Mouse (Mus musculus) MEL (cell line): ENCODE results near the gene Eif4a2.

Experiments used
- CTCF ChIP-seq, 3 experiments: IDR thresholded peaks in 2 of 3; conservative IDR thresholded peaks in 1 of 3; 2 replicates each; pipeline ENCODE4 v1.5.1; 2011 to 2012; ENCODE audit warnings: low read length in 3 of 3, low read depth in 2 of 3, mild to moderate bottlenecking in 2 of 3, improper control_type of control experiment in 1 of 3, inconsistent platforms in 1 of 3, mixed read lengths in 1 of 3, moderate library complexity in 1 of 3; ENCODE audit not compliant: control insufficient read depth in 1 of 3, insufficient read depth in 1 of 3, poor library complexity in 1 of 3, severe bottlenecking in 1 of 3
- EP300 ChIP-seq, 2 experiments: IDR thresholded peaks; 2 replicates each; pipeline ENCODE4 v1.6.1; 2011; ENCODE audit warnings: improper control_type of control experiment in 2 of 2, low read length in 2 of 2, low read depth in 1 of 2, mild to moderate bottlenecking in 1 of 2
- GATA1 ChIP-seq: IDR thresholded peaks from 2 replicates; pipeline ENCODE4 v1.6.1; 2011; ENCODE audit warnings: low read depth, low read length, improper control_type of control experiment
- HCFC1 ChIP-seq: IDR thresholded peaks from 2 replicates; pipeline ENCODE4 v1.6.1; 2012; ENCODE audit warnings: low read depth, mild to moderate bottlenecking, inconsistent platforms, low read length, improper control_type of control experiment, moderate library complexity
- MAFK ChIP-seq: IDR thresholded peaks from 2 replicates; pipeline ENCODE4 v1.6.1; 2011; ENCODE audit warnings: low read depth, mild to moderate bottlenecking, low read length, improper control_type of control experiment, borderline replicate concordance
- MAX ChIP-seq: IDR thresholded peaks from 2 replicates; pipeline ENCODE4 v1.6.1; 2011; ENCODE audit warnings: low read length, improper control_type of control experiment
- MAZ ChIP-seq: IDR thresholded peaks from 2 replicates; pipeline ENCODE4 v1.6.1; 2012; ENCODE audit warnings: low read depth, mild to moderate bottlenecking, inconsistent platforms, low read length, improper control_type of control experiment
- POLR2A ChIP-seq, 2 experiments: IDR thresholded peaks; 2 replicates each; pipeline ENCODE4 v1.6.1; 2011 to 2012; ENCODE audit warnings: low read length in 2 of 2, mild to moderate bottlenecking in 2 of 2, control low read depth in 1 of 2, improper control_type of control experiment in 1 of 2, low read depth in 1 of 2, moderate library complexity in 1 of 2; ENCODE audit not compliant: control insufficient read depth in 1 of 2, insufficient read depth in 1 of 2, poor library complexity in 1 of 2
- TBP ChIP-seq: IDR thresholded peaks from 2 replicates; pipeline ENCODE4 v1.8.0; 2011; ENCODE audit warnings: low read depth, low read length, improper control_type of control experiment
- USF2 ChIP-seq, 2 experiments: IDR thresholded peaks; 2 replicates each; pipeline ENCODE4 v1.6.1; 2011 to 2012; ENCODE audit warnings: improper control_type of control experiment in 2 of 2, low read length in 2 of 2, borderline replicate concordance in 1 of 2, inconsistent platforms in 1 of 2, low read depth in 1 of 2, mild to moderate bottlenecking in 1 of 2; ENCODE audit not compliant: insufficient read depth in 1 of 2
- ZC3H11A ChIP-seq: IDR thresholded peaks from 2 replicates; pipeline ENCODE4 v1.6.1; 2012; ENCODE audit warnings: low read depth, mild to moderate bottlenecking, inconsistent platforms, low read length, improper control_type of control experiment

DNA sequence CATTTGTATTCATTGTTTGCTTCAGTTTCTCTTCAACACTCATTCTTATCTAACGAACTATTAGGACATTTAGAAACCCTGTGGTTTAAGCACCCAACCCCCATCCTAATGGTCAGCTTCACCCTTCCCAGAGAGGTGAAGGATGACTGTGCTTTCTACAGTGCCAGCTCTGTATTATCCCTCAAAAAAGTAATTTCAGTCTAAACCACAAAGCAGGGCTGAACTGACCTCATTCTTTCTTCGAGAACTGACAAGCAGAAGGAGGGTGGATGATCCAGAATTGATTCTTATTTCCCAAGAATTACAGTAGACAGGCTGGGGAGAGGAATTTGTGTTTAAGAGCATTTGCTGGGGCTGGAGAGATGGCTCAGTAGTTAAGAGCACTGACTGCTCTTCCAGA, 52.5 kb downstream of the Eif4a2 start:
- no peak for TF ChIP-seq EP300 (IDR thresholded peaks at IDR 0.05; ENCODE audit: low read depth in 1 of 2, low read length in 2 of 2)
- no peak for TF ChIP-seq CTCF (IDR thresholded peaks at IDR 0.05 in 2 of 3, conservative IDR thresholded peaks at IDR 0.05 in 1 of 3; ENCODE audit: control insufficient read depth in 1 of 3, insufficient read depth in 1 of 3, low read depth in 2 of 3, low read length in 3 of 3, poor library complexity in 1 of 3, severe bottlenecking in 1 of 3)
- no peak for TF ChIP-seq ZC3H11A
- TF ChIP-seq MAX = no peak
- no peak for TF ChIP-seq POLR2A (IDR thresholded peaks at IDR 0.05; ENCODE audit: control insufficient read depth in 1 of 2, insufficient read depth in 1 of 2, low read depth in 1 of 2, low read length in 2 of 2, poor library complexity in 1 of 2)
- TF ChIP-seq MAFK = no peak
- TF ChIP-seq USF2 (IDR thresholded peaks at IDR 0.05; ENCODE audit: borderline replicate concordance in 1 of 2, insufficient read depth in 1 of 2, low read depth in 1 of 2, low read length in 2 of 2) = no peak
- TF ChIP-seq GATA1 = no peak
- no peak for TF ChIP-seq MAZ
- TF ChIP-seq HCFC1 = no peak
- no peak for TF ChIP-seq TBP
